Mouse (Mus musculus): ENCODE results near the gene Tmtc3. TPM values are rescaled to one million over a fixed set of nuclear protein-coding genes. Genes with fewer than 3 reads are reported as not detected.

Tmtc3 gene
- 23.0 and 26.2 TPM in 2 replicates for polyA plus RNA-seq (2016; fragmentation: Nextera tagmentation; extraction: Ambion mirVana)

DNA sequence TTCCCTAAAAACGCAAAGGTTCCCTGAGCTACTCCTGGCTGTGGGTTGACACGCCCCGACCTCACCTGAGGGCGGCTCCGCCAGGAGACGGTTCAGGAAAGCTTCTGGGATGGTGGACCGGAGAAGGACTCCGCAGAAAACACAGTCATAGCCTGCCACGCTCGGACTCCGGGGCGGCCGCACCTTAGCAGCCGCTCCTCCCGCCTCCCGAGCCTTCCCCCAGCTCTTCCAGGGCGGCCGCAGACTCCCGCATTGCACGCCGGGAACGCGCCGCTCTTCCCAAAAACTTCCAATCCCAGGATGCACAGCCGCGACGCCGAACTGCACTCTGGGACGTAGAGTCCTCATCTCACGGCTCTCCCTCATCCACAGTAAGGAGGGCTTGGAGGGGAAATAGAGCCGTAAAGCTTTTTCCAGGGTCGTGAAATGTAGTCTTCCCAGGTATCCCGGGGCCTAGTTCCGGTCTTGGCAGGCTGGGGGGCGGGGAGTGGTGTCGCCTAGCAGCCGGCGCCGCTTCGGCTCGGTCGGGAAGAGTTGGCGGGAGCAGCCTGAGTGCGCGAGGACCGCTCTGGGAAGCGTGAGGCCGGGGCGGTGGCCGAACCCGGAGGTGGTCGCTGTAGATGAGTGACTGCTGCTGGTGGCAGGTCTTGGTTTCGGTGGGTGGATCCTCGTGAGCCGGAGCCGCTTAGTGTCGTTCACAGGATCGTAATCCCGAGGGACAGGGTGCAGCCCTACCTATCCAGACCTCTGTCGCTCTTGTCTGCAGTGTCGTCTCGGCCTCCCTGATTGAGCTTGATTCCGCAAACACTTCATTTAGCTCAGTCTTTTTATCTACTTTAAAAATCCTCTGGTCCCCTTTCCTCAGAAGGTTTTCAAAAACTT is at the start of gene Tmtc3, which contains the start of gene Cep290:
Gene Tmtc3 (minus strand): TSS at position 254 of the 882 bp plus-strand sequence.
Gene Cep290 (plus strand): TSS at position 462 of the 882 bp plus-strand sequence.
- H3K27me3 ChIP-seq (replicated peaks; ENCODE audit: low read depth, poor library complexity, severe bottlenecking) = no peaks in the 10 kb centered on the region
- peaks cover 9% of the 10 kb centered on the region; the same call in 1 of the 2 replicates for H3K36me3 ChIP-seq (replicated peaks)
- no peaks in the 10 kb centered on the region for H3K9me3 ChIP-seq
- peak within 1 kb of the TSS; percentile 84 for H3K4me3 ChIP-seq
- under 1% methylated on average over 63 of the region's 63 CpGs for WGBS
- H3K4me1 ChIP-seq = peaks cover 14% of the 10 kb centered on the region; the same call in 1 of the 2 replicates
- peak within 1 kb of the TSS; percentile 89 for H3K27ac ChIP-seq (replicated peaks)
- DNase-seq (ENCODE audit: low spot score) = peak; percentile 94

DNA sequence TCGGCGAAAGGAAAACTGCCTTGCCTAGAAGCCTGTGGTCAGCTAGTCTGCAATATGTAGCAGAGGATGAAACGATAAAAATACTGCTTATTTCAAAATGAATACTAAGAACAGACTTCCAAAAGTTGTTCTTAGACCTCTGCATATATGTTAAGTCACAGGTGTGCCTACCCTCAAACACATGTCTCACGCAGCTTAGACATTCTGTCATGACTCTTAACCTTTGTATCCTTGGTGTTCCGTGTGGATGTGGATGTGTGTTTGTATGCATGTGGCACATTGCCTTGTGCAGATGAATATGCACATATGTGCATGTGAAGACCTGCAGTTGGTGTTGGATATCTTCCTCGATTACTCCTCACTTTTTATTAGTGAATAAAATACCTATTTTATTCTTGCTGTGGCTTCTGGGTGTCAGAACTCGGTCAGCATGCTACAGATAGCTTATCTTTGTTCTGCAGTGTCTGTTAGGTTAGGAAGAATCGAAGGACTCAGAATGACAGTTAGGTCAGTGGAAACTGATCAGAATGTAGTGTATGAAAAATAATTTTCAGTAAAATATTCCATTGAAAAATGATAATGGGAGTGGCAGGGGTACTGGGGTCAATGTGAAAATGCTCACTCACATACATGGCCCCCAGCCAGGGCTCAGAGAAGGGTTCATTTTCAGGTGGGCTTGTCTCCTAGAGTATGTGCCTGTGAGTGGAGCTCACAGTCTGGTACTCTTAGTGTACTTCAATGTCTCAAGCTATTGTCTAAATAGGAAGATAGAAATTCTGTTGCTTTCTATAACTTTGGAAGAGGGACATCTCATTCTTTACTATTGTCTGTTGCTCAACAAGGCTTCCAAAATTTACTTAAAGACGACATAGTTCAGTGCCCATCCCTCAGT is 37.6 kb upstream of the Tmtc3 start:
- WGBS = 92% methylated on average over 9 of the region's 9 CpGs
- no peaks in the 10 kb centered on the region for H3K4me1 ChIP-seq
- DNase-seq (ENCODE audit: low spot score) = no peak
- H3K4me3 ChIP-seq = no peak overlapping the region
- no peak overlapping the region for H3K27ac ChIP-seq (replicated peaks)
- H3K9me3 ChIP-seq = no peaks in the 10 kb centered on the region
- no peaks in the 10 kb centered on the region for H3K27me3 ChIP-seq (replicated peaks; ENCODE audit: low read depth, poor library complexity, severe bottlenecking)
- H3K36me3 ChIP-seq (replicated peaks) = peaks cover 20% of the 10 kb centered on the region

- Histone ChIP-seq H3K4me1 (no peaks in the 10 kb centered on the region), H3K27ac (replicated peaks) (no peak overlapping the region), H3K36me3 (replicated peaks) (peaks cover 29% of the 10 kb centered on the region), H3K4me3 (no peak overlapping the region), H3K9me3 (no peaks in the 10 kb centered on the region), H3K27me3 (replicated peaks; ENCODE audit: low read depth, poor library complexity, severe bottlenecking) (no peaks in the 10 kb centered on the region)
- 90% methylated on average over 9 of the region's 9 CpGs for WGBS
- no peak for DNase-seq (ENCODE audit: low spot score)
These were observed 35.2 kb upstream of the Tmtc3 start for GRCm38 (mm10) chr10:100522330-100522729.

- H3K27ac ChIP-seq (replicated peaks) = no peak overlapping the region
- H3K4me3 ChIP-seq = no peak overlapping the region
- 88% methylated on average over 4 of the region's 4 CpGs for WGBS
- H3K27me3 ChIP-seq (replicated peaks; ENCODE audit: low read depth, poor library complexity, severe bottlenecking) = no peaks in the 10 kb centered on the region
- no peaks in the 10 kb centered on the region for H3K9me3 ChIP-seq
- peaks cover 29% of the 10 kb centered on the region for H3K36me3 ChIP-seq (replicated peaks)
- DNase-seq (ENCODE audit: low spot score) = no peak
- H3K4me1 ChIP-seq = no peaks in the 10 kb centered on the region
These were observed 34.5 kb upstream of the Tmtc3 start for GRCm38 (mm10) chr10:100521617-100522016.

- WGBS = 87% methylated on average over 1 of the region's 1 CpGs
- no peaks in the 10 kb centered on the region for H3K27me3 ChIP-seq (replicated peaks; ENCODE audit: low read depth, poor library complexity, severe bottlenecking)
- no peak overlapping the region for H3K27ac ChIP-seq (replicated peaks)
- DNase-seq (ENCODE audit: low spot score) = no peak
- H3K36me3 ChIP-seq (replicated peaks) = peaks cover 29% of the 10 kb centered on the region
- no peak overlapping the region for H3K4me3 ChIP-seq
- no peaks in the 10 kb centered on the region for H3K9me3 ChIP-seq
- H3K4me1 ChIP-seq = no peaks in the 10 kb centered on the region
These were observed 21.0 kb upstream of the Tmtc3 start for GRCm38 (mm10) chr10:100508170-100508569.

DNA sequence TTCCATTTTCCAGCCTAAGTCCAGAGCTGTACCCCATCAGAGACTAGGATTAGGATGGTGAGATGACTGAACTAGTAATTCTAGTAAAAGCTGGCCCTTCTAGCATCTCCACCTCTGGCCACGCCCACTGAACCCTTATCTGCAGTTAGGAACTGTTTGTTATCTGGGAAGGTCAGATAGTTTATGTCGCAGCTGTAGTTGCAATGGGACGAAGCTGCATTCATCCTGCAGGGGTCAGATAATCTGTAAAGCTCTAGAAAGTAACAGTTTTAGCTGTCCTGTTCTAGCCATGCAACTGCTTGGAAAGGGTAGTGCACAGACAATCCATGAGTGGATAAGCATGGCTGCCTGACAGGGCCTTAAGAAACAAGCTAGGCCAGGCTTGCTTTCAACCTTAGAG is 11.2 kb upstream of the Tmtc3 start:
- DNase-seq (ENCODE audit: low spot score) = no peak
- Histone ChIP-seq H3K36me3 (replicated peaks) (peaks cover 62% of the 10 kb centered on the region), H3K4me1 (no peaks in the 10 kb centered on the region), H3K27ac (replicated peaks) (no peak overlapping the region), H3K9me3 (no peaks in the 10 kb centered on the region), H3K4me3 (no peak overlapping the region), H3K27me3 (replicated peaks; ENCODE audit: low read depth, poor library complexity, severe bottlenecking) (no peaks in the 10 kb centered on the region)
- WGBS = 79% methylated on average over 3 of the region's 3 CpGs

GRCm38 (mm10) chr10:100491916-100492315 is 4.8 kb upstream of the Tmtc3 start:
- Histone ChIP-seq H3K27me3 (replicated peaks; ENCODE audit: low read depth, poor library complexity, severe bottlenecking) (no peaks in the 10 kb centered on the region), H3K4me3 (no peak overlapping the region), H3K27ac (replicated peaks) (no peak overlapping the region), H3K9me3 (no peaks in the 10 kb centered on the region), H3K36me3 (replicated peaks) (peaks cover 26% of the 10 kb centered on the region), H3K4me1 (peaks cover 6% of the 10 kb centered on the region; the same call in 1 of the 2 replicates)
- 94% methylated on average over 7 of the region's 7 CpGs for WGBS
- DNase-seq (ENCODE audit: low spot score) = no peak

DNA sequence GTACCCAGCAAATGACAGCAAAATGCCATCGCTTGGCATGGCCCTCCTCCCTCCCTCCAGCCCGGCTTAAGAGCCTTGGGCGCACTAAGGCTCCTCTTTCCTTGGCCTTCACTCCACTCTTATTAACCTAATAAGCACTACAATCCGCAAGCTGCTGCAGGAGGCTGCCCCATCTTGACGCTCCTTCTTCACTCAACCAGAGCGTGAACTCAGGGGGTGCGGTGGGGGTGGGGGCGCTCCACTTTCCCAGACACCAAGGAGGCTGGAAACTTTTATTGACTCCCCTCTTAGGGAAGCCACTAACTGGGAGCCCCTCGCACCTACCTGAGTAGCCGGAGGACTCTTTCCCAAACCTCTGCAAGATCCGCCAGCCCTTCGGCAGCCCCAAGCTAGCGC is 451 bp downstream of the Tmtc3 start:
- Histone ChIP-seq H3K9me3 (no peaks in the 10 kb centered on the region), H3K4me1 (peaks cover 14% of the 10 kb centered on the region; the same call in 1 of the 2 replicates), H3K4me3 (peak overlapping the region; percentile 84), H3K27ac (replicated peaks) (peak overlapping the region; percentile 89), H3K36me3 (replicated peaks) (peaks cover 9% of the 10 kb centered on the region; the same call in 1 of the 2 replicates), H3K27me3 (replicated peaks; ENCODE audit: low read depth, poor library complexity, severe bottlenecking) (no peaks in the 10 kb centered on the region)
- WGBS = under 1% methylated on average over 13 of the region's 13 CpGs
- DNase-seq (ENCODE audit: low spot score) = no peak

DNA sequence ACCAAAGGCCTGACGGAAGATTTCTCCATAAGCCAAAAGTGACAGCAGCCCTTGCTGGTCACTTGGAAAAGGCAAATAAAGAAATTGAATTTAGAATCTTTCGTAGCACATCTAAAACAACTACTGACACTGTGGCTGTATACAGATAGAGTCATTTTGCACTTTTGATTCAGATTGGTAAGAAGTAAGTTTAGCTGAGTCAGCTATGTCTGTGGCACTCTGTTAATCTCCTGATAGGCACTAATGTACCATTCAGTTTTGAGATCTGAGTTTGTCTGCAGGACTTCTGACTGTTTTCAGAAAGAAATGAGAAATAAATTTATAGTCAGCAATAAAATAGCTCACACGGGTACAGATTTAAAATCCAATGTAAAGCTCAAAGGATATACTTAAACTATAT is 7.6 kb downstream of the Tmtc3 start:
- Histone ChIP-seq H3K27ac (replicated peaks) (no peak overlapping the region), H3K4me3 (no peak overlapping the region), H3K4me1 (0 out of 2 replicates have a peak, but pooled peaks cover 2% of the 10 kb centered on the region), H3K27me3 (replicated peaks; ENCODE audit: low read depth, poor library complexity, severe bottlenecking) (no peaks in the 10 kb centered on the region), H3K9me3 (no peaks in the 10 kb centered on the region), H3K36me3 (replicated peaks) (peaks cover 25% of the 10 kb centered on the region)
- WGBS = 97% methylated on average over 3 of the region's 3 CpGs
- DNase-seq (ENCODE audit: low spot score) = no peak

DNA sequence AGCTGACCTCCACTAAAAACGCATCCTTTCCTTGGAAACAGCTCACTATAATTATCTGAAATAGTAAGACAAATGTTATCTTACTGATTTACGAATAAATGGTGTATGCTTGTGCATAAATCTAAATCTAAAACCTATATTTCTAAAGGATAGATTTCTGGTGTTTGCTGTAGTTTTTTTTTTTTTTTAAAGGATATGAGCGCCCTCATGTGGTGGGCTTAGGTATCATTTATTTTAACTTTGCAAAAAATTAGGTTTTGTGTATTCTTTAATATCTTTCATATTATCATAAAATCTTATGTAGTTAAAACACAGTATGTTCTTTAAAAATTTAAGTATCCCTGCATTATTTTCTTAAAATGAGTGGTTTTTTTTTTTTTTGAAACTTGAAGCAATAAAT is 12.1 kb downstream of the Tmtc3 start:
- no peak for DNase-seq (ENCODE audit: low spot score)
- 60% methylated on average over 3 of the region's 3 CpGs for WGBS
- H3K27ac ChIP-seq (replicated peaks) = no peak overlapping the region
- H3K27me3 ChIP-seq (replicated peaks; ENCODE audit: low read depth, poor library complexity, severe bottlenecking) = no peaks in the 10 kb centered on the region
- no peaks in the 10 kb centered on the region for H3K9me3 ChIP-seq
- H3K4me1 ChIP-seq = no peaks in the 10 kb centered on the region
- peaks cover 47% of the 10 kb centered on the region for H3K36me3 ChIP-seq (replicated peaks)
- no peak overlapping the region for H3K4me3 ChIP-seq

DNA sequence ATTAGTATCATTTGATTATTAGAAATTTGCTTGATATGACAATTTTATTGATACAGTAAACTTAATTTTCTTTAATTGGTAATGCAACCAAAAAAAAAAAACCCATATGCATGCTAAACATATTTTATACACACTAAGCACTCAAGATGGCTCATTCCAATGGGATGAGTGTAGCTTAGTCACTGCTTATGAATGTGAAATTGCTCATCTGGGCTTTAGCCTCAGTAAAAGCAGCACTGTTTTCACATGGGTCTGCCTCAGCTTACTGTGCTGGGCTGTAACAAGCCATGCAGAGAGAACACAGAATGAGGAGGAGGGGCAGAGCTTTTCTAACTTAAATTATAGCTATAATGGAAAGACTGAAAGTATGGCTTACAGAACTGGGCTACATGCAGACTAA is 26.6 kb downstream of the Tmtc3 start:
- no peak for DNase-seq (ENCODE audit: low spot score)
- H3K4me1 ChIP-seq = no peaks in the 10 kb centered on the region
- H3K36me3 ChIP-seq (replicated peaks) = peaks cover 64% of the 10 kb centered on the region
- no peaks in the 10 kb centered on the region for H3K9me3 ChIP-seq
- H3K4me3 ChIP-seq = no peak overlapping the region
- H3K27me3 ChIP-seq (replicated peaks; ENCODE audit: low read depth, poor library complexity, severe bottlenecking) = no peaks in the 10 kb centered on the region
- H3K27ac ChIP-seq (replicated peaks) = no peak overlapping the region

- Histone ChIP-seq H3K4me3 (no peak overlapping the region), H3K4me1 (no peaks in the 10 kb centered on the region), H3K36me3 (replicated peaks) (peaks cover 33% of the 10 kb centered on the region), H3K27me3 (replicated peaks; ENCODE audit: low read depth, poor library complexity, severe bottlenecking) (no peaks in the 10 kb centered on the region), H3K27ac (replicated peaks) (no peak overlapping the region), H3K9me3 (no peaks in the 10 kb centered on the region)
- no peak for DNase-seq (ENCODE audit: low spot score)
These were observed 37.8 kb downstream of the Tmtc3 start for GRCm38 (mm10) chr10:100449394-100449793.
